Mouse (Mus musculus): ENCODE measurements at regions not wholly inside any gene's neighbourhood (a gene's known extent, or its start where the extent isn't known, plus 50 kb on each side); places are given as distances from the start of the nearest gene placed in this dataset.
"Not testable (repeated sequence)": the region's sequence is repeated elsewhere in the genome, so short reads cannot be mapped to it uniquely, and the experiment has no call there.

GRCm38 (mm10) chr10:117566648-117567378 lies 62.5 kb upstream of the Cpm start:
- no peak for DNase-seq

GRCm38 (mm10) chr10:117566204-117566603 lies 63.1 kb upstream of the Cpm start:
- no peak for DNase-seq

GRCm38 (mm10) chr10:117565529-117566086 lies 63.7 kb upstream of the Cpm start:
- no peak for DNase-seq

- DNase-seq, result no peak
Observed at GRCm38 (mm10) chr10:117565110-117565509, 64.2 kb upstream of the Cpm start.

- DNase-seq, result no peak
Observed at GRCm38 (mm10) chr10:117564118-117565040, 64.9 kb upstream of the Cpm start.

- no peak for DNase-seq
Observed at GRCm38 (mm10) chr10:117563429-117564117, 65.7 kb upstream of the Cpm start.

GRCm38 (mm10) chr10:117562850-117563248 lies 66.5 kb upstream of the Cpm start:
- DNase-seq, result not testable (repeated sequence)

GRCm38 (mm10) chr10:117561909-117562849 lies 67.1 kb upstream of the Cpm start:
- DNase-seq, result no peak

GRCm38 (mm10) chr10:117561279-117561820 lies 68.0 kb upstream of the Cpm start:
- DNase-seq, result no peak

- DNase-seq, result no peak
Observed at GRCm38 (mm10) chr10:117560396-117561278, 68.7 kb upstream of the Cpm start.

GRCm38 (mm10) chr10:117559615-117560395 lies 69.5 kb upstream of the Cpm start:
- no peak for DNase-seq

GRCm38 (mm10) chr10:117558891-117559614 lies 70.2 kb upstream of the Cpm start:
- DNase-seq, result no peak

- no peak for DNase-seq
Observed at GRCm38 (mm10) chr10:117558292-117558800, 71.0 kb upstream of the Cpm start.

- DNase-seq, result no peak
Observed at GRCm38 (mm10) chr10:117557666-117558065, 71.6 kb upstream of the Cpm start.

- no peak for DNase-seq
Observed at GRCm38 (mm10) chr10:117556851-117557542, 72.3 kb upstream of the Cpm start.

- no peak for DNase-seq
Observed at GRCm38 (mm10) chr10:117556027-117556789, 73.1 kb upstream of the Cpm start.

- DNase-seq, result no peak
Observed at GRCm38 (mm10) chr10:117555542-117555941, 73.8 kb upstream of the Cpm start.

All from cerebellum, adult 18-20 months (tissue).